Mouse (Mus musculus): Measurements from ENCODE around the gene Otop2.

- no peak for TF ChIP-seq CTCF (IDR thresholded peaks at IDR 0.05; ENCODE audit: insufficient read depth, low read depth, low read length)
- TF ChIP-seq POLR2A (IDR thresholded peaks at IDR 0.05; ENCODE audit: insufficient read depth, low read depth, low read length), result no peak
These were observed 7.3 kb downstream of the Otop2 start for GRCm38 (mm10) chr11:115314249-115314648.
